Mouse (Mus musculus) neural tube, embryonic 12.5 days (tissue): ENCODE measurements around the gene BC049352. TPM values are rescaled to one million over a fixed set of nuclear protein-coding genes. Genes with fewer than 3 reads are reported as not detected.

Experiments
- ATAC-seq: fragments of 200-750 bp; cut with Nextera tagmentation; 2 replicates; pipeline ENCODE4 v1.8.0; 2017; ENCODE audit warnings: low read depth, mild to moderate bottlenecking, moderate TSS enrichment, moderate library complexity; ENCODE audit not compliant: low FRiP score
- H3K27ac ChIP-seq: fragments of 300-500 bp; sonication (generic); 2 replicates; pipeline ENCODE4 v1.5.1; 2016
- H3K27me3 ChIP-seq: fragments of 300-500 bp; sonication (generic); replicated peaks from 2 replicates; pipeline ENCODE4 v1.6.1; 2016; ENCODE audit warnings: mild to moderate bottlenecking
- H3K36me3 ChIP-seq: fragments of 300-500 bp; sonication (generic); 2 replicates; pipeline ENCODE4 v1.6.1; 2016; ENCODE audit warnings: mild to moderate bottlenecking
- H3K4me1 ChIP-seq: fragments of 300-500 bp; sonication (generic); 2 replicates; pipeline ENCODE4 v1.6.1; 2016
- H3K4me2 ChIP-seq: fragments of 300-500 bp; sonication (generic); replicated peaks from 2 replicates; pipeline ENCODE4 v1.6.1; 2016; ENCODE audit warnings: mild to moderate bottlenecking
- H3K4me3 ChIP-seq: fragments of 300-500 bp; sonication (generic); 2 replicates; pipeline ENCODE4 v1.5.1; 2016
- H3K9ac ChIP-seq: fragments of 300-500 bp; sonication (generic); 2 replicates; pipeline ENCODE4 v1.6.1; 2016; ENCODE audit warnings: mild to moderate bottlenecking
- H3K9me3 ChIP-seq: fragments of 300-500 bp; sonication (generic); 2 replicates; pipeline ENCODE4 v1.6.1; 2016; ENCODE audit warnings: mild to moderate bottlenecking
- WGBS: fragments of 180-500 bp; shearing (Covaris S2); methylation state at CpG from one replicate; pipeline ENCODE4 v1.1.7; 2016; 5-methylcytosine and 5-hydroxymethylcytosine counted together
- polyA plus RNA-seq: library from polyadenylated mRNA; unstranded; fragments of >200 nt; fragmentation: Nextera tagmentation; extraction: Ambion mirVana; gene quantifications from 2 replicates; pipeline ENCODE4 v1.2.1, GENCODE M21; 2016

BC049352 gene
- polyA plus RNA-seq, 1 experiment from 2014 or later: not detected

DNA sequence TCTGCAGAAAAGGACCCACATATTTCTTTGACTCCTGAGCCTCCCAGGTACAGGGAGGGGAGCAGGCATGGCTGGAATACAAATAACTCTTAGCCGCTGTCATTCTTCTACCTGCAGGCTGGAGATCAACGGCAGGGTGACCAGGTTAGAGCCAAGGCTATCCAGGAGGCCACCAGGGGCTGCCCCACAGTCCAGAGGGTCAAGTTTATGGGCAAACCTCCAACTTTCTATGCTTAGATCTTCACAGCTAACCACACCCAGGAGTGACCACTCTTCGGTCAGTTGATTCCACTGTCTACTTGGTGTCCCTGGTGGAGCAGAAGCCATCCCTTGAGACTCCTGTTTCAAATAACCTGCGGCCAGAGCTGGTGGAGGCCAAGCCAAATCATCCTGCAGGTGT is 73.6 kb downstream of the BC049352 start:
- no peaks in the 10 kb centered on the region for H3K9me3 ChIP-seq
- H3K9ac ChIP-seq: no peak overlapping the region
- H3K27me3 ChIP-seq: no peaks in the 10 kb centered on the region
- no peaks in the 10 kb centered on the region for H3K36me3 ChIP-seq
- H3K4me3 ChIP-seq: no peak overlapping the region
- no peak overlapping the region for H3K4me2 ChIP-seq
- H3K4me1 ChIP-seq: no peaks in the 10 kb centered on the region
- WGBS: 90% methylated on average over 4 of the region's 4 CpGs
- no peak for ATAC-seq
- H3K27ac ChIP-seq: no peak overlapping the region

- Histone ChIP-seq H3K4me3 (no peak overlapping the region), H3K27ac (no peak overlapping the region), H3K9ac (no peak overlapping the region), H3K36me3 (no peaks in the 10 kb centered on the region), H3K4me2 (no peak overlapping the region), H3K4me1 (no peaks in the 10 kb centered on the region), H3K9me3 (no peaks in the 10 kb centered on the region), H3K27me3 (no peaks in the 10 kb centered on the region)
- ATAC-seq: no peak
- WGBS: 85% methylated on average over 5 of the region's 5 CpGs
Measured at GRCm38 (mm10) chr9:45255967-45256366, 74.2 kb downstream of the BC049352 start.

DNA sequence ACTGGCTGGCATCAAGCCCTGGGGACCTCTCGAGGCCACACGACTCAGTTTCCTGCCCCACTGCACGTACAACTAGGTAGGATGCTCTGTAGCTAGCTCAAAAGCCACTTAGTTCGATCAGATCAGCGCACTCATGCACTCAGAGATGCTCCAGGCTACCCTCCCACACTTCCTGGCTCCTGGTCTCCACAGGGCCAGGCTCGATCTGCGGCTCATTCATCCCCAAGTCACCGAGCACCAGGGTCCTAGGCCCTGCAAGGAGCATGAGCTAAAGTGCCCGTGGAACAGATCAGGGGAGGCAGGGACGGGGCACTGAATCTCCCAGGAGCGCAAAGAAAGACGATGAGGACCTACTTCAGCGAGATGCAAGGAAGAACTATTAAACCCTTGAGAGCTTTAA is 77.3 kb downstream of the BC049352 start:
- H3K27me3 ChIP-seq: peaks cover 5% of the 10 kb centered on the region; the same call in 1 of the 2 replicates
- 91% methylated on average over 13 of the region's 13 CpGs for WGBS
- no peak overlapping the region for H3K27ac ChIP-seq

GRCm38 (mm10) chr9:45261466-45261865 is 79.7 kb downstream of the BC049352 start:
- no peak for ATAC-seq

More for the DNA sequence above, 77.3 kb downstream of the BC049352 start:
- H3K4me2 ChIP-seq: no peak overlapping the region
- H3K9me3 ChIP-seq: no peaks in the 10 kb centered on the region
- no peaks in the 10 kb centered on the region for H3K36me3 ChIP-seq
- no peak overlapping the region for H3K4me3 ChIP-seq
- H3K4me1 ChIP-seq: no peaks in the 10 kb centered on the region
- ATAC-seq: no peak
- H3K9ac ChIP-seq: no peak overlapping the region

DNA sequence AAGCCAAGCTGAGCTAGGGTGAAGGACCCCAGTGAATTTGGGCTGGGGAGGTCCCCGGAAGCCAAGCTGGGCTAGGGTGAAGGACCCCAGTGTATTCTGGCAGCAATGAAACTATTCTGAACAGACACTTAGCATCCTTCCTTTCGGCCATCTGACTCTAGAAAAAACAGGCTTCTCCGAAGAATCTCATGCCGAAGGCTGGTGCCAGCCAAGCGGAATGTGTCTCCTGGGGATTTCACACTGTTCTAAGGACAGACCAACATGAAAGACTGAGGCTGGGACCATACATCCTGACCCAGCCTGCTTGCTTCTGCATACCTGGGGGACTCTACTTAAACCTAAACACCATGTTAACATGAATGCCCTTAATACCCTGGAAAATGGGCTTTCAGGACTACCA is 80.1 kb downstream of the BC049352 start:
- Histone ChIP-seq H3K36me3 (no peaks in the 10 kb centered on the region), H3K9me3 (no peaks in the 10 kb centered on the region), H3K27me3 (peaks cover 5% of the 10 kb centered on the region; the same call in 1 of the 2 replicates), H3K4me1 (no peaks in the 10 kb centered on the region), H3K4me2 (no peak overlapping the region), H3K4me3 (no peak overlapping the region), H3K9ac (no peak overlapping the region), H3K27ac (no peak overlapping the region)
- WGBS: 79% methylated on average over 5 of the region's 5 CpGs
- ATAC-seq: no peak

More at GRCm38 (mm10) chr9:45261466-45261865, 79.7 kb downstream of the BC049352 start:
- Histone ChIP-seq H3K27ac (no peak overlapping the region), H3K27me3 (peaks cover 5% of the 10 kb centered on the region; the same call in 1 of the 2 replicates), H3K4me2 (no peak overlapping the region), H3K9ac (no peak overlapping the region), H3K4me3 (no peak overlapping the region), H3K36me3 (no peaks in the 10 kb centered on the region), H3K4me1 (no peaks in the 10 kb centered on the region), H3K9me3 (no peaks in the 10 kb centered on the region)
- whole genome bisulfite sequencing: 67% methylated on average over 4 of the region's 4 CpGs

- no peak overlapping the region for H3K27ac ChIP-seq
- no peak overlapping the region for H3K4me3 ChIP-seq
- 89% methylated on average over 4 of the region's 4 CpGs for WGBS
- H3K4me1 ChIP-seq: 0 out of 2 replicates have a peak, but pooled peaks cover 11% of the 10 kb centered on the region
- peaks cover 31% of the 10 kb centered on the region for H3K27me3 ChIP-seq
- H3K9ac ChIP-seq: no peak overlapping the region
- H3K36me3 ChIP-seq: no peaks in the 10 kb centered on the region
- no peak for ATAC-seq
- no peaks in the 10 kb centered on the region for H3K9me3 ChIP-seq
- no peak overlapping the region for H3K4me2 ChIP-seq
Measured at GRCm38 (mm10) chr9:45267099-45267498, 85.3 kb downstream of the BC049352 start.

- ATAC-seq: no peak
- no peak overlapping the region for H3K4me3 ChIP-seq
- H3K9ac ChIP-seq: no peak overlapping the region
- H3K36me3 ChIP-seq: no peaks in the 10 kb centered on the region
- H3K4me2 ChIP-seq: no peak overlapping the region
- 0 out of 2 replicates have a peak, but pooled peaks cover 11% of the 10 kb centered on the region for H3K4me1 ChIP-seq
- no peak overlapping the region for H3K27ac ChIP-seq
- 65% methylated on average over 4 of the region's 4 CpGs for WGBS
- H3K27me3 ChIP-seq: peaks cover 31% of the 10 kb centered on the region
- no peaks in the 10 kb centered on the region for H3K9me3 ChIP-seq
Measured at GRCm38 (mm10) chr9:45268079-45268478, 86.3 kb downstream of the BC049352 start.

GRCm38 (mm10) chr9:45268597-45269325 is 87.0 kb downstream of the BC049352 start, which contains the start of gene Il10ra:
TSS of gene Il10ra (minus strand) at chr9:45269149.
- H3K27me3 ChIP-seq: peaks cover 31% of the 10 kb centered on the region

GRCm38 (mm10) chr9:45272213-45272612 is 90.4 kb downstream of the BC049352 start:
- H3K27ac ChIP-seq: no peak overlapping the region
- 40% methylated on average over 5 of the region's 5 CpGs for WGBS
- H3K4me1 ChIP-seq: 0 out of 2 replicates have a peak, but pooled peaks cover 11% of the 10 kb centered on the region
- no peak for ATAC-seq
- peaks cover 31% of the 10 kb centered on the region for H3K27me3 ChIP-seq
- no peaks in the 10 kb centered on the region for H3K9me3 ChIP-seq
- no peak overlapping the region for H3K4me3 ChIP-seq
- no peaks in the 10 kb centered on the region for H3K36me3 ChIP-seq
- H3K9ac ChIP-seq: no peak overlapping the region
- H3K4me2 ChIP-seq: no peak overlapping the region

More at GRCm38 (mm10) chr9:45268597-45269325, 87.0 kb downstream of the BC049352 start, which contains the start of gene Il10ra:
- WGBS: 7% methylated on average over 36 of the region's 36 CpGs
- ATAC-seq: no peak
- no peak within 1 kb of the TSS for H3K27ac ChIP-seq
- no peaks in the 10 kb centered on the region for H3K36me3 ChIP-seq
- H3K4me3 ChIP-seq: peak within 1 kb of the TSS; percentile 31
- peak within 1 kb of the TSS; percentile 69 for H3K4me2 ChIP-seq
- no peaks in the 10 kb centered on the region for H3K9me3 ChIP-seq
- 0 out of 2 replicates have a peak, but pooled peaks cover 11% of the 10 kb centered on the region for H3K4me1 ChIP-seq
- peak within 1 kb of the TSS; percentile 33; the same call in 1 of the 2 replicates for H3K9ac ChIP-seq

DNA sequence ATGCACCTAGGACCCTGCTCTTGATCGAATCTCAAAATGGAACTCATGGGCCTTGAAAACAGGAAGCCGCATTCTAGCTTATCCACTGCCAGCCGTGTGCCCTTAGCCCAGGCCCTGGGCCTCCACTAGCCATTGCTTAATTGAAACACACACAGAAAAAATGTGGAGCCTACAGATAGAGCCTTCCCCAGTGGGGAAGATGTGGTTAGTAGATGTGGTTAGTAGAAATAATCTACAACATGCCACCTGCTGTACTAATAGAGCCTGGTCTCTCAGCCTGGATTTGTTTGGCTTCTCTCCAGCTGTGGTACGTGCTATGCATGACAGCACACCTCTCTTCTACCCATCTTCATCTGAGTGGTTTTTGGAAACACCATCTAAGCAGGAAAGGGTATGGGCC is 92.4 kb downstream of the BC049352 start:
- H3K9me3 ChIP-seq: no peaks in the 10 kb centered on the region
- H3K4me1 ChIP-seq: 0 out of 2 replicates have a peak, but pooled peaks cover under 1% of the 10 kb centered on the region
- no peak for ATAC-seq
- no peak overlapping the region for H3K9ac ChIP-seq
- WGBS: 92% methylated on average over 4 of the region's 4 CpGs
- no peak overlapping the region for H3K4me3 ChIP-seq
- no peak overlapping the region for H3K4me2 ChIP-seq
- H3K27me3 ChIP-seq: peaks cover 13% of the 10 kb centered on the region; the same call in 1 of the 2 replicates
- no peaks in the 10 kb centered on the region for H3K36me3 ChIP-seq
- H3K27ac ChIP-seq: no peak overlapping the region

- no peaks in the 10 kb centered on the region for H3K36me3 ChIP-seq
- 86% methylated on average over 2 of the region's 2 CpGs for WGBS
Measured at GRCm38 (mm10) chr9:45274635-45275034, 92.8 kb downstream of the BC049352 start.

DNA sequence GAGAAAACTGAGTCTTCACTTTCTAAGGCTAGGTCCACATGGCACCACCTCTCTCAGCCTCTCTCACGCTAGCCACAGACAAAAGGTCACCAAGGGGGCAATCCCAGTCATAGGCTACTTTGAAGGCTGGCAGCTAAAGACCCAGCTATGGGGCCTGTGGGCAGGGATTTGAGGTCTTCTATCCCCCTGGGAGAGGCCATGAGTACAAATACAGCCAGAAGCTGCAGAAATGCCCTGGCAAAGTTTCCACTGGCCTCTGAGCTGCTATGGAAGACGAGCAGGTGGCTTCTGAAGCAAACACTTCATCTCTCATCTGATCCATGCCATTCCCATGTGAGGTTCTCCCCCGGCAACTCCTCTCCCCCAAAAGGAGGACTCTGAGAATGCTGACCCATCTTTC is 98.3 kb downstream of the BC049352 start:
- 73% methylated on average over 3 of the region's 3 CpGs for WGBS
- no peaks in the 10 kb centered on the region for H3K4me1 ChIP-seq
- no peaks in the 10 kb centered on the region for H3K36me3 ChIP-seq
- no peak overlapping the region for H3K27ac ChIP-seq
- no peak overlapping the region for H3K4me3 ChIP-seq
- no peaks in the 10 kb centered on the region for H3K27me3 ChIP-seq
- H3K9ac ChIP-seq: no peak overlapping the region
- ATAC-seq: no peak
- no peaks in the 10 kb centered on the region for H3K9me3 ChIP-seq
- H3K4me2 ChIP-seq: no peak overlapping the region

More at GRCm38 (mm10) chr9:45274635-45275034, 92.8 kb downstream of the BC049352 start:
- no peak for ATAC-seq
- Histone ChIP-seq H3K4me2 (no peak overlapping the region), H3K4me3 (no peak overlapping the region), H3K27ac (no peak overlapping the region), H3K9me3 (no peaks in the 10 kb centered on the region), H3K27me3 (peaks cover 9% of the 10 kb centered on the region; the same call in 1 of the 2 replicates), H3K4me1 (no peaks in the 10 kb centered on the region), H3K9ac (no peak overlapping the region)
